Mouse (Mus musculus): ENCODE measurements at regions not wholly inside any gene's neighbourhood (a gene's known extent, or its start where the extent isn't known, plus 50 kb on each side); places are given as distances from the start of the nearest gene placed in this dataset.

DNA sequence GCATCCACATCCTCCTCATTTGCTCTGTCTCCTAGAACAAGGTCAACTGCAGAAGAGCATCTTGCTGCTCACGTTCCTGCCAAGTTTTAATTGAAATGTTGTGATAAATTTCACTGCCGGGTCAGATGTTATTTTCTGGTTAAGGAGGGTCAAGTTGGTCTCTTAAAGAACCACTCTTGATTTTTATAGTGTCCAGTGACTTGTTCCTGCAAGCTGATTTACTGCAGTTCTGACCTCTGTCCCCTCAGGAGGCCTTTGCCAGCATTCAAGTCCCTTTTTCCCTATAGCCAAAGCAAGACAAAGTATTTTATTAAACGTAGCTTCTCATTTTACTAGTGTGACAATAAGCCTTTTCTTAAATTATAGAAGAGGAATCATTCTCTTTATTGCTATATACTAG lies 567.8 kb upstream of the Itga1 start:
- DNase-seq: no peak

DNA sequence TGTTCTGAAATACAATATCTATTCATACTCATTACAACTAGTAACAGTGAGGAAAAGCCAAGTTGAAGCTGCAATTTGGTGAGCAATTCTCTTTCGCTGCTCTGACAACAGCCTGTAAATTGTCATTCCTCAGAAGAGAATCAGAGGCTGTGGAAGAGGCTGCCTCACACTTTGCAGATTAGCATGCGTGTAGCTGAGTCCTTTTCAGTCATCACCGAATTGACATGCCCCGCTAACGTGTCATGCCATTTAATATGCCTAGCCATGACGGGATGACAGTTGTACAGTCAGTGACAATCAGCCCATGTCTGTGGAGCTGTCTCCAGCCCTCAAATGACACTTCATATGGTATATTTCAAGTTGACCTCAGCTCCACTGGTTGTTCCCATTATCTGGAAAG lies 553.4 kb upstream of the Itga1 start:
- no peak for DNase-seq

DNA sequence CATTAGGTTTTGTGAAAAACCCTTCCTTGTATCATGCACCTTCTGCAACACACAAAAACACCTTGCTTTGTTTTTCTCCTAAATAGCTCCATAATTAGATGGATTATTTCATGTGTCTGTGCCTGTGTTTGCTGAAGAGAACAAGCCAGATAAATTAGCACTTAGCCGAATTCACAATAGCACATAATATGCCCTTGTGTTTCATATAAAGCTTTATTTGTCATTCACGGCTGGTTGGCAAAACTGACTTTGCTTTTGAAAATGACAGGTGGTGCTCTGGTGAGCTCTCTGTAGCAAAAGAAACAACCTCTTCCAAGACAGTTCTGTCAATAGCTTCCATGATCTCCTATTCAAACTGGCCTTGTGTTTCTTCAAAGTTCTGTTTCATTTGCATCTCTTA lies 551.2 kb upstream of the Itga1 start:
- DNase-seq: no peak

DNA sequence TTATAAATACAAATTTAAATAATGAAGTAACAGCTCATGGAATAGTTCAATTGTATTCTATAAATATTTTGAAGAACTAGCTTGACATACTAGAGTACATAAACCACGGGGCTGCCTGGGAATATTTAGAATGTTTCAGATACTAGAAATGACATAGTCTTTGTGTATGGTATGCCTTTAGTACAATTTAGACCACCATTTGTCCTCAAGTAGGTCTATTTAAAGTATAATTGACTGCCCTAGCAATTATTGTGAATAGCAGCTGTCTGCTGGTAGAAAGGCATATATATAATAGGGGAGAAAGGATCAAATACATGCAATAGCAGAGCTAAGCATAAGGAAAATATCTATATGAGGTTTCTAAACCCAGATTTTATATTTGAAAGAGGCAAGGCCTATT lies 550.6 kb upstream of the Itga1 start:
- DNase-seq: no peak

DNA sequence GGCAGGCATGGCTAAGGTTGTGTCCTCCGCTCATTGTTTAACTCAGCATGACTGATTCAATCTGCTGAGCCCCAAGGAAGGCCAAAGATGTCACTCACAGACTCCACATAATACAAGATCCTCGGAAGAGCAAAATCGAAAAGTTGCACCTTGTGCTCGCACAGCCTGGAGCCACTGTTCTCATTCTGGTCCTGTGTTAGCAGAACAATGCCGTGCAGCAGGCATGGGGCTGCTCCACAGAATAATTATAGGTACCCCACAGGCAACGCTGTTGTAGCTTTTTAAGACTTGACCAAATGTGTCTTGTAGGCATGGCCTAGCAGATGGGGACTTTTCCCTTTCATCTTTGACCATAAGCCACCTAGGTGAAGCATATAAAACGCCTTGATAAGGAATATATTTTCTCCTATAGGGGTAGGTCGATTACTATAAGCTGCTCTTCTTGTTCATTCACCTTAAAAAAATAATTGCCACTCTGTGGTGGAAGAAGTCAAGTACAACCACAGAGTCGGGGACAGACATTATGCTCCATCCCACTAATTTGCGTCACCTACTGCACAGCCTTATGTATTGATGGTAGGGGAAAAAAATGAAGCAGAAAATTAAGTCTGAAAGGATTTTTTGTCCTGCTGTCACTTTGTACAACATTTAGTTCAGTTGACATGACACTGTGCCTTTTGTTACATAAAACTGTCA lies 529.8 kb upstream of the Itga1 start:
- no peak for DNase-seq

DNA sequence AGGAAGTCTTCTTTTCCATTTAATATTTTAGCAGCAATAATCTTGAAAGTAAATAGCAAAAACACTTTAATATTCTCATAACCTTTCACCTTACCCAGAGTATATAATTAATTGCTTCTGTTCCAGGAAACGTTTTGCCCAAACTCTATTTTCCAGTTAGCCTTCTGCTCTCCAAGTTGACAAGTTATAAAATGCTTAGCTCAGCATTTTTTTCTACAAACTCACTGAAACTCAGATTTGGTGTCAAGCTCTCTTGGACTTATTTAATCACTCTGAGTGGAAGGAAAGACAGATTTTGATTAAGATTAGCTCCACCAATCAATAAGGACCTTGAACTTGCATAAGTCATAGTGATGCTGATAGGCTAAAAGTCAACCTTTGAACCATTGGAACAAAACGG lies 528.8 kb upstream of the Itga1 start:
- DNase-seq: no peak

DNA sequence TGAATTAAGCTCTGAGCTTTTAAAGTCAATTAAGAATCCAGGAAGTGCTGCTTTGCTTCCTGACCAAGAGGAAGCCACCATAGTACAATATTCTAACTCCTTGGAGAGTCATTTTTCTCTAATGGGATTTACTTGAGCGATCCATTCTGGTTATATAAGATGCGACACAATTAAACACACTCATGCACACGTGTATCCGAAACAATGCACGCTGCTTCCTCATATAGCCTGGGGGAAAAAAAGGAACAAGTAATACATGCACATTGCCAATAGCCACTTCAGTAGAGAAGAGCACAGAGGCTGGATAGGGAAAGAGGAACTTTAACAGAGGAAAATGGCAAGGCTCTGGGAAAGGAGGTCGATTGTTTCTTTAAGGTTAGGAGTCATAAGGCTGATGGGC lies 511.4 kb upstream of the Itga1 start:
- no peak for DNase-seq

DNA sequence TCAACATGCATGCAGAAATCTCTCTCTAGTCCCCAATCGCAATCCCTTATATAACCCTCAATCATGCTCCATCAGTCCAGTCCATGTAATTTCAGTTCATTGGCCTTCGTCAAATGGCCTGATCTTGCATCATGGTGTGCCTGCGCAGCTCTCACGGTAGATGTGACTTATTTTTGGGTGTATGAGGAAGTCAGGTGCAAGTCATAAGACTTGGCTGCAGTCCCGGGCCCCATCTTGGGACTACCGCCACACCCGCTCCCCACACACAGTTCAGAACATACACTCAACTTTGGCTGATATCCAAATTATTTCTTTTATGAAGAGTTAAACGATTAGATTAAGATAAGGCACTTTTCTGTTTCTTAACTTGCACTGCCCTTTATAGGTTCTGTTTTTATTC lies 504.7 kb upstream of the Itga1 start:
- no peak for DNase-seq

DNA sequence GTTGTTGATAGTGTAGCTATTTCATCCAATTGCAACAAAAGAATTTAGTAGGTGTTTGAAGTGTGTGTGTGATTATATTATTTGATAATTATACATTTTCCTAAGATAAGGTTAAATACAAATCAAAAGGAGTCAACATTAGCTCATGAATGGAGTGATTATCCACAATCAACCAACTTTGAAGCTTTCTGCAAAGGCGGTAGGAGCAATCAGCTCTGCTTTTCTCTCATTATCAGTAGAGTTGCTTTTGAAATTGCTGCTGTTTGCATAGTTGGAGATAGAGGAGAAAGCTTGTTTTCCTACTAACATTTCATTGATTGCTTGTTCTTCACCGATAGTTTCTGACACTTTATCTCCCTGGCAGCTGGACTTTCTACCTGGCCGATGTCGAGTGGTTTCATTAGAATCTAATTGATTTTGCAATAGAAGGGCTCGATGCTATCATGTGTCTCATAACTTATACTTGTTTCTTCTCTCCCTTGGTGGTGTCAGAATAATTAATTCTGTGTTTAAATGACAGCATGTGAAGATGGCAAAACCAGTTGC lies 493.4 kb upstream of the Itga1 start:
- DNase-seq: no peak

DNA sequence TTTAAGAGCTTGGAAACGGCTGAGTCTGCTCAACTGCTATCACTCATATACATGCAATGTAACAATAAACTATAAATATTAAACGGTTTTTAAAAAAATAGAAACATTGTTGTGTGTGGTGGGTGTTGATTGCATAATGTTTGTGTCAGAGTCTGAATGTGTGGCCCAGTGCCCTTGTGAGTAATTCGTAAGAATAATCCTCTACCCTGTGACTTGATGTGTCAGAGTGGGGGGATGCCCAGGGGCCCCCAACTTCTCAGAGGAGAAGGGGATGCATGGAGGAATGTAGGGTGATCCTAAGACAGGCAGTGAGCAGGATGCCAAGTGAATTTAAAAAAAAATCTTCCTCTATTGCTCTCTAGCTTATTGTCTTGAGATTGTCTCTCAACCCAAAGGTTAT lies 474.2 kb upstream of the Itga1 start:
- no peak for DNase-seq

DNA sequence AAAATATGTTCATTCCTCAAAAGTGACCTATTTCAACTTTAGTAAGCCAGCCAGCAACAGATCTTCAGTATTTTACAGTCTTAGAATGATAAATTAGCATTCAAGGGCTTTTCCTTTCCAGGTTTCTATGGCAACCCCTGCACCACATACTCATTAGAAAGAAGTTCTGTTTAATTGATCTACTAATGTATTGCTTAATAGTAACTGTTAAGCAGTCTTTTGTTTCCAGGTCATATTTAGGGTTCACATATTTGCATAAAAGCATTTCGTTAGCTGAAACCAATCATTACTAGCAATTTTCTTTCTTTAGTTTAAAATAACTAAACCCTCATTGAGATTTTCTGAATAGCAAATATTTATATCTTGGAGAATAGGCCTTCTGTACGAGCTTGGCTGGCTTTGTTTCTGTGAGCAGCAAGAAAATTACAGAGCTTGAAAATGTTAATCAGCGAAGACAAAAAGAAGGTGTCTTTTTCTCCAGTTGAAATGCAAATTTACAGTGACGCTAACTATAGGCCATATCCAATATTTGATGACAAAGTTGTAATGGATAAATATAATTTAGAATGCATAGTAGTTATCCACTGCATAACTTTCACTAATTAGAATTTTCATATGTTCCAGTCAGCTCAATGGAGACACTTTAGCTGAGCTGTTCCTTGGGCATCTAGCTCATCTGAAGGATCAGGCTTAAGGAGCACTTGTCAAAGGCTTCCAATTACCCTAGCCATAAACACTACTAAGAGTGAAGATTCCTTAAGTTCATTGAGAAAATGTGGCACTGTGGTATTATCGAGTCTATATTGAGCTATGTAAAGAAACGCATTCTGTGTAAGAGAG lies 473.5 kb upstream of the Itga1 start:
- DNase-seq: no peak

DNA sequence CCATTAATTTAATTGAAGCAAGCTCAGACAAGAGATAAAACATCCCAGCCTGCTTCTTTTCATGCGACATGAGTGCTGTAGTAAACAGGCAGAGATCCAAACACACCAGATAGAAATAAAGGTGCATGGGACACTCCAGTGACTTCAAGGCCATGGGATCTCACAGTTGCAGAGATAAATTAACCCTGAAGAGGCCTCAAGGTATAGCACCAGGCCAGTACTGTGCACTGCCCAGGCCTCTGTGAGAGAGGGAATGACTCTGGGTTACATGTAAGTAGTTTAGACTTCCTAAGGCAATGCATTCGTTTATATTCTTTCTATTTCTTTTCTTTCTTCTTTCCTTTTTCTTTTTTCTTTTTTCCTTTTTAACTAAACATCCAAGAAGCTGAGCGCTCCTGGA lies 439.4 kb upstream of the Itga1 start:
- DNase-seq: no peak

DNA sequence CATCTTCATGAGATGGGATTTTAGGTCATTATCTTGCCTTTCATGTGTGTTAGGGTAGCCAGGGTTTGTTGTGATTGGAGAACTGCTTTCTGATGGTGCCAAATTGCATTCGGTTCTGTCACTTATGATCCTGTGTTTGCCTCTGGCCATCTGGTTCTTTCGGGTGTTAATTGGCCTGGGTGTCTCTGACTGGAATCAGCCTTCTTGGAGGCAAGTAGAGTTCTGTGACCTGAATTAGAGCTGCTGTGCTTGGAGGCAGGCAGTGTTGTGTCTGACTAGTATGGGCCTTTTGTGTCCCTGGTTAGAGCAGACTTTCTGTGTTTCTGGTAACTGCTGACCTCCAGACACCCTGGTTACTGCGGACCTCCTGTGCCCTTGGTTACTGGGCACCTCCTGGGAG lies 434.1 kb upstream of the Itga1 start:
- DNase-seq: no peak

DNA sequence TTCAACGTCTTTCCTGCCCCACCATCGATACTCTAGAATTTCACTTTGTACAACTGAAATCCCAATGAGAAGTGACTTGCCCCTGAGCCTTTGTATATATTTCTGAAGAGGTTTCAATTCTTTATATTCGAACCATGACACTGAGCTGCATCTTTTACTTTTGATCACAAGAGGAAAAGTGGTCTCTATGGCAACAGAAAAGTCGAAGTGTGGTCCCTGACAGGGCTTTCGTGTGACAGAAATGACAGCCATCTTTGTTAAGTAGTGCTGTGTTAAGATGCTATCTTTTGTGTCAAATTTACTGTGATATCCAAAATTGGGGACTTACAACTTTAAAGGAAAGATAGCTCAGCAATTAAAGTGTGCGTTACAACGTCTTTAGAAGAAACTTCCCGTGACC lies 412.1 kb upstream of the Itga1 start:
- DNase-seq: no peak

DNA sequence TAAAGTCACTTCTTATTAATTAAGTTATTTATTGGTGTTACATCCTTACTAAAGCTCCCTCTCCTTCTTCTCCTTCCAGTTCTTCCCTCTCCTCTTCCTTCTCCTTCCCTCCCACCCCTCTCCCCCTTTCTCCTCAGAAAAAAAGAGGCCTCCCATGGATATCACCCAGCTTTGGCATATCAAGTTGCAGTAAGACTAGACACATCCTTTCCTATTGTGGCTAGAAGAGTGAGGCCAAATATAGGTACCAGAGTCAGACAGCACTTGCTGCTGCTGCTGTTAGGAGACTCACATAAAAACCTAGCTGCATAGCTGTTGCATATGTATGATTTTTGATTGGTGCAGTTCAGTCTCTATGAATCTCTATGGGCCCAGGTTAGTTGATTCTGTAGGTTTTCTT lies 410.4 kb upstream of the Itga1 start:
- DNase-seq: no peak

DNA sequence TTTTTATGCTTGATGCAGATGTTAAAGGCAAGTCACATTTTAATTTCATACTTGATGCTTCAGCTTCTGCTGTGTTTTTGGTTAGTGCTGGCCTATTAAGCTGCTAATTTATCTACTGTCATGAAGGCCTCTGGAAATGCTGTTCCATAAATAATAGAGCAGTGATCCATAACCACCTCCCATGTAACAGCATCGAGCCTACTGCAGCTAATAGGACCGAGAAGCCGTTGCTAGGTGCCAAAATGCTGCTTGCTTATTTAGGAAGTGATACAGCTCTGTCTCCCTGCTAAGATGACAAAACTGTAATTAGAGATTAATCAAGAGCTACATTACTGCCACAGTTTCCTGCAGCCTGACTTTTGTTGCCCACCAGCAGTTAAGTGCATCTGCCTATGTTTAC lies 406.9 kb upstream of the Itga1 start:
- DNase-seq: no peak

DNA sequence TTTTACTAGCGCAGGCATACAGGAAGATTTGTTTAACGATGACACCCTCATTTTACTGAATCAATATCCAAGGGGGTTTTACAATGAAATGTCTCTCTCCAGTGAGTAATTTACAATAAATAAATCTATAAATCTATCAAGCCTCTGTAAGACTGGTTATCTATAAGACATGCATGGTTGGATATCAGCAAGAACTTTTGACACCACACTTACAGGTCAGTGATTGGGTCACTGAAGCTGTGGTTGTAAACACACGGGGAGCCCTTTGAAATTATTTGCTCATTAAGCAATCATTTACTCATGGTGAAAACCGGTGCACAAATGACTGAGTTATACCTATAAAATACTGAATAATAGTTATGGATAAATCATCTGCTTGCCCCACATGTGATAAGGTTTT lies 392.6 kb upstream of the Itga1 start:
- no peak for DNase-seq

DNA sequence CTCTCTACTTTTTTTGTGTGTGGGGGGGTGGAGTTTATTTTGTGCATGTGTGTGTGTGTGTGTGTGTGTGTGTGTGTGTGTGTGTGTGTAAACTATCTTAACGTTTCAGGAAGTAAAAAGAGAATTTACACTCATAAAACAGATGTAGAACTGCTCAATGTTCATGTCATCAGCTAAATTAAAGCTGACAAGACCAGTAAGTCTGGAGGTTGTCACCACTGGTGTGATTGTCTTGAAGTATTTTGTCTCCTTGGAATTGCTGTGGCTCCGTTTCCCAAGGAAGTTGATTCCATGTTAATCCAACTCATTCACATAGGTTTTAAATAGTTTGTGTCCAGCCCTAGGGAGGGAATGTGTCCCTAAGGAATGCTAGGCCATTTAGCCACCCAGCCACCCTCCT lies 374.1 kb upstream of the Itga1 start:
- DNase-seq: no peak

DNA sequence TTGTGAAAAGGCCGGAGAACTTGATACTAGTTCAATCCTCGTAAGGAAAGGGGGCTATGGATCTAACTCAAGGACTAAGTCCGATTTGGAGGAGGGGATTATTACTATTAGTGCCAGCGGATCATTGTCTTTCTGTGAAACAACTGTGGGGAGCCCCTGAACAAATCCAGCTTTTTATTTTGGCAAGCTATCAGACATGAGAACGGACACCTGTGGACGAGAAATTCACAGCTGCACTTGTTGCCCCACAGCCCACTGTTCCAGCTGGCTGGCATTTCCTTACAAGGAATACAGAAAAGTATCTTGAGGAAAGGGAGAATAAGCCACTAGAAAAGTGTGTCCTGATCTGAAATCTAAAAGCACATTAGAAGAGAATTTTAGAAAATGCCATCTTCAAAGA lies 363.9 kb upstream of the Itga1 start:
- no peak for DNase-seq

DNA sequence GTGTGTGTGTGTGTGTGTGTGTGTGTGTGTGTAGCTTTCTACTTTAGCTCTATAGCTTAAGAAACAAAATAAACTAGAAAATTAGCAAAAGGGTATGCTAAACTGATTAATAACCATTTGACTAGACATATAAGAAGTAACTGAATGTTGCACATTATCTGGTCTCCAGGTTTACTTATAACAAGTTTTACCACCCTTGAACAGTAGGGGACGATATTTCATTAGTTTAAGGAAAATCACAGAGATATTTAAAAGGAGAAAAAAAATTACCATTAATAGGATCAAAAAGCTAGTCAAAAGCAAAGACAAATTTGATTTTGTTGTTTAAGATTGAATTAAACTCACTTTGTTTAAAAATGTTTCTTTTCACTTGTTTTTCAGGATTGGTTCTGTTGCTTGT lies 349.5 kb upstream of the Itga1 start:
- no peak for DNase-seq

DNA sequence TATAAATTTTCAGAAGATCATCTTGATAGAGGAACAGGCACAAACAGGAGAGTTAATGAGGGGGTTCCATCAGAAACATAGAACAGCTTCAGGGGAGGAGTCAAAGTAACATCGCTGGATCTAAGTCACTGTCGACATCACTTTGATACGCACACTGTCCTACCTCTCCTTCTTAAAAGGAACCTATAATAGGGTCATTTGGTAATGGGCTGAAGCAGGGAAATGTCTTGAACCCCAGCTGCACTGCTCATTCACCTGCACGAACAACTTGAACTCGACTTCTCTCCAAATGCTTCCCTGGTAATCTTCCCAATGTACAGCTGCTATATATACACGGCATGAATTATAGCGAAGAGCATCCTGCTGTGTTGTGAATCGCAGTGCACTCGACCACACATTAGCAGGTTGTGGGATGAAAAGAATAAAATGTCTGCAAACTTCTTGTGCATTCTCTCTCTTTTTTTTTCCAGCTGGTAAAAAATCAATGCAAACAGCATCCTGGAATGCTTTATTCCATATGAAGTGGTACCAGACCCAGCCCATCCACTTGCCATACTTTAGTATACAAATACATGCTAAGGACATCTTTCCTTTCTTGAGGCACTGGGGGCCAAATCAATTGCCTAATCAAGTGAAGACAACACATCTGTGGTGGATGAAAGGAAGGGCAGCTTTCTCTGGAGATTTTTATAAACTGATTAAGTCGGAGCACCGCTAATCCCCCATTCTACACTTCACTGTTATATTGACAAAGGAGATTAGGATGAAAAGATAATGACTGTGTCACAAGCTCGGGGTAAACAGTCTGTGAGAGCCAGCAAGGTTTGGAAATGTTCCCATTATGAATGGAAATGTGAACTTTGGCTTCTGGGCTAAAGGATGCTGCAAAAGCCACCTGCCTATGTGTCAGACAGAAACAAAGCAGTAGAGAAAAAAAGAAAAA lies 325.6 kb upstream of the Itga1 start:
- no peak for DNase-seq

DNA sequence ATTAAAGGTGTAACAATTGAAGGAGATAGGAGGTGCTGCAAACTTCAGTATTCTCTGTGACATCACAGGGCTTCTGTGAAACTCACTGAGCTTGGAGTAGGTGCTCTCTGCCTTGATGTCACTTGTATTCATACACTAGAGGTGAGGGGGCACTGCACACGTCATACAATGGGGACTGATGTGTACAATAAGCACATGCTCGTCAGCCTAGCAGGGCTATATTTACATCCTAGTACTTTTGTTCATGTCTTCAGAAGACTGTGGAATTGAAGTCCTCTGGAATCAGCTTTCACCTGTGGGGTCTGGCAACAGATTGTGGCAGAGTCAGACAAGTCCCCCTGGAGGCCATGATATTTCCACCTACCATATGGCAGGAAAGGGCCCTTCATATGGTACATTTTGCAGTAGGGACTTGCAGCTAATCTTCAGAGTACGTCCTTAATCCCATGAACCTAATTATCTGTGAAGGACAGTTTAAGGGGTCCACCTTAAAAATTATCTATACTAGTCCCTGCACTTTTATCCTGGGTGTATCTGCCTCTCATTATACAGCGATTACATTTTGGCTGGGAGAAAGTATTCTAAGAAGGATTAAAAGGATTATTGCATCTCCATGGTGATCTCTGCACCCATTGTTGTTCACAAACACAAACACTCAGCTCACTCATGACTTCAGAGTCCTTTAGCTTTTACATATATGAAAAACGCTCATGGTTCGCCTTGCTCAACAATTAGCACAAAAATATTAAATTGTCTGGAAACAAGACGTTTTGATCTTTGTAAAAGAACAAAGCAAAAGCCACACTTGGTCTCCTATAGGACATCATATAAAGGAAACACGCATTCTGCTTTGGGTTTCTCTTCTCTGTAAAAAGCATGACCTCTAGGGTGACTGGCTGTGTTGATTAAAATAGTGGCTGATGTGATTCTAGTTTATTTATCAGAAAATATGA lies 324.1 kb upstream of the Itga1 start:
- no peak for DNase-seq

All from B cell, adult 2 months (primary cell).